In the genomic region with DNA sequence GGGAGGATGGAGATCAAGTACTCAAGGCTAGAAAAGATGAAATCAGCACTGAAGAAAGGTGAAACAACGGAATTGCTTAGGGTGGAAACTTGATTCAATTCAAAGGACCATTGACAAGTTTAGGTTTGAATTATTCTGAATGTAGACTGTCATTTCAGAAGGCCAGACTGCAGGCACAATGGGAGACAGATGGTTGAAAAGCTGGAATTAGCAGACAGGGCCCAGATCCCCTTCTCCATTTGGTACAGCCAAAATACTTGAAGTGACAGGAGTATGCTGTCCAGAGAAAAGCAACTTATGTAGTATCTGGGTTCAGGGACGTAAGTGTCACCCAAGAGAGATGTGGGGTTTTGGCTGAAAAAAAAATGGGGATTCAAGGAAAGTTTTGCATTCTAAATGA, we compare ENCODE assay signal across 16 mouse cellular contexts.
"Had no signal": no experiment of that assay in that cellular context is flagged by ENCODE, and none has a peak within 500 bp of the region (broad histone marks: within the 10 kb centered on the region; RNA-seq: fewer than 3 reads in every experiment).

No protein-coding gene starts in this region.

- H3K4me3 ChIP-seq: limb, embryonic 12.5 days; liver, embryonic 13.5 days; lung, embryonic 15.5 days; midbrain, embryonic 12.5 days; neural tube, embryonic 13.5 days had no signal

- H3K9ac ChIP-seq: limb, embryonic 12.5 days; liver, embryonic 13.5 days; liver, postnatal 0 days; lung, embryonic 15.5 days; midbrain, embryonic 12.5 days; neural tube, embryonic 13.5 days had no signal

- H3K4me2 ChIP-seq: limb, embryonic 12.5 days; liver, embryonic 13.5 days; lung, embryonic 15.5 days; midbrain, embryonic 12.5 days; neural tube, embryonic 13.5 days had no signal

- H3K36me3 ChIP-seq: limb, embryonic 12.5 days; liver, embryonic 13.5 days; lung, embryonic 15.5 days; midbrain, embryonic 12.5 days; neural tube, embryonic 13.5 days had no signal

- ATAC-seq: intestine, postnatal 0 days; liver, postnatal 0 days; midbrain, embryonic 16.5 days had no signal

- H3K27me3 ChIP-seq: limb, embryonic 12.5 days; liver, embryonic 13.5 days; lung, embryonic 15.5 days; midbrain, embryonic 12.5 days; neural tube, embryonic 13.5 days had no signal

- H3K27ac ChIP-seq: limb, embryonic 12.5 days; liver, embryonic 13.5 days; lung, embryonic 15.5 days; macrophage; midbrain, embryonic 12.5 days; neural tube, embryonic 13.5 days had no signal

- H3K4me1 ChIP-seq: limb, embryonic 12.5 days; liver, embryonic 13.5 days; lung, embryonic 15.5 days; midbrain, embryonic 12.5 days; neural tube, embryonic 13.5 days had no signal

- H3K9me3 ChIP-seq: limb, embryonic 12.5 days; liver, embryonic 13.5 days; lung, embryonic 15.5 days; midbrain, embryonic 12.5 days; neural tube, embryonic 13.5 days had no signal

- DNase-seq: kidney, adult 8-10 months; kidney, postnatal 25 days; liver; liver, embryonic 13.5 days; liver, postnatal 0 days; lung, postnatal 14 days; right cerebral cortex, adult 18-20 months; right cerebral cortex, postnatal 25 days; thymus, postnatal 36 days had no signal
